Mouse (Mus musculus): ENCODE results near the gene Tanc1. TPM values are rescaled to one million over a fixed set of nuclear protein-coding genes. Genes with fewer than 3 reads are reported as not detected.

Gene Tanc1
- total RNA-seq, 2 experiments from 2014 or later, result 26.3 to 32.3 TPM

DNA sequence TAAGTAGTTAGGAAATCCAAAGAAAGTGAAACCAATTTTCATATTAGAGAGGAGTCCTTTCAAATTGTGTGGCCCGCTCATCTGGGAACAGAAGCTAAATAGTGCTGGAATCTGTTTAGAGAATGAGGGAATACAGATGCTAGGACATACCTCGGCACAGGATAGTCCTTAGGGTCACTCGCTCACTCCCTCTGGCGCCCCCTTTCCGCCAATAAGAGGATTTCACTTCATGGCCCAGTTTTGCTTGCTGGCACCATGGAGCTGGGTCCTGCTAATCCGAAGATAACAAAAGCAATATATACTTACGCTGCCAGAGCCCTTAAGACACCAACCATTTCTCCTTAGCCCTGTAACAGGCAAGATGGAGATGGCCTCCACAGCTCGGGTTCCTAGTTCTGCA, 15.3 kb upstream of the Tanc1 start:
- intact Hi-C loops (cut with DNase I), result no loop called here
- peak; percentile 7; the same call in 1 of the 2 replicates for TF ChIP-seq CTCF (IDR thresholded peaks at IDR 0.05)
- Histone ChIP-seq H3K4me3 (no peak overlapping the region), H3K27ac (no peak overlapping the region)
- no peak for DNase-seq (ENCODE audit: extremely low spot score in 1 of 2, low spot score in 2 of 2)

DNA sequence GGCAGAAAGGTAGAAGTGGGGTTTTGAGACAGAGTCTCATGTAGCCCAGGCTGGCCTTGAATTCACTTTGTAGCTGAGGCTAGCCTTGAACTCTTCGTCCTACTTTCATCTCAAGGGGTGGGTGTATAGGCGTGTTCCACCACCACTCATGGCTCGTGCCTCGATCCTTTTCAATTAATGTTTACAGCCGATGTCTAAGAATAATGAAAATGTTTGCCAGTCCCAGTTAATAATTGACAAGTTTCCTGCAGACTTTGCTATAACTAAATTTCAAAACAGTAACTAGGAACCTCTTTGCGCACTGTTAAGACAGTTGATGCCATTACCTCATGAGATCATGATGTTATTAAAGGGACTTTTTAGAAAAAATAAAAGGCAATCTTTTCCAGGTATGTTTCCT, 13.6 kb upstream of the Tanc1 start:
- no peak overlapping the region for H3K27ac ChIP-seq
- intact Hi-C loops (cut with DNase I), result no loop called here
- no peak for TF ChIP-seq CTCF (IDR thresholded peaks at IDR 0.05)
- no peak for DNase-seq (ENCODE audit: extremely low spot score in 1 of 2, low spot score in 2 of 2)
- H3K4me3 ChIP-seq, result no peak overlapping the region

- no peak overlapping the region for H3K27ac ChIP-seq
Measured at GRCm38 (mm10) chr2:59598894-59599293, 12.9 kb upstream of the Tanc1 start.

DNA sequence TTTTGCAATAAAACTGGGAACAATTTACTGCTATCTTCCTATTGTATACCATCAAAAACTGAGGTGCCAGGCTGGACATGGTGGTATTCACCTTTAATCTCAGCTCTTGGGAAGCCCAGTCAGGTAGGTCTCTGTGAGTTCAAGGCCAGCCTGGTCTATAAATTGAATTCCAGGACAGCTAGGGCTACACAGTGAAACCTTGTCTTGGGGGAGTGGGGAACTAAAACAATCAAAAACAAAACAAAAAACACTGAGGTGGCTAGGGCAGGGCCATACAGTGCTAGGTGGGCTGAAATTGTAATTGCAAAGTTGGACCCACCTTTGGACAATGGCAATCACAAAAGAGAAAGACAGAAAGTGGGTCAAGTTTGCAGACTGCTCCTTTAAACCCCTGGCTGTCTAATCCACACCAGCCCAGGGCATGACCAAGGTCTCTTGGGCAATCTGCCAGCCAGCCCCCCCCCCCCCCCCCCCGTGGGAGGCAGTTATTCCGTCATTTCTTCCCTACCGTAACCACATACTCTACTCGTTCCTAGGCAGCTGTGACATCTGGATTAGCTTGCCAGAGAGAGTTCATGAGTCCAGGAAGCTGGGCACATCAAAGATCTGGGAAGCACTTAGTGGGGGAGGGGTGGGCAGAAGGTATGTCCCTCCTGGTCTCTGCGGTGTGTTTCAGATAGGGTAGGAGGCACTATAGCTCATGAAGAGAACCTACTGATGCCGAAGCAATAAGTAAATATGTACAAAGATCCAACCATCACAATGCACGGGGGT, 12.3 kb upstream of the Tanc1 start:
- Histone ChIP-seq H3K27ac (no peak overlapping the region), H3K4me3 (no peak overlapping the region)
- intact Hi-C loops (cut with DNase I), result no loop called here
- no peak for DNase-seq (ENCODE audit: extremely low spot score in 1 of 2, low spot score in 2 of 2)
- no peak for TF ChIP-seq CTCF (IDR thresholded peaks at IDR 0.05)

More at GRCm38 (mm10) chr2:59598894-59599293, 12.9 kb upstream of the Tanc1 start:
- H3K4me3 ChIP-seq, result no peak overlapping the region
- no peak for TF ChIP-seq CTCF (IDR thresholded peaks at IDR 0.05)
- intact Hi-C loops (cut with DNase I), result no loop called here
- DNase-seq (ENCODE audit: extremely low spot score in 1 of 2, low spot score in 2 of 2), result no peak

- TF ChIP-seq CTCF (IDR thresholded peaks at IDR 0.05), result no peak
- no peak for DNase-seq (ENCODE audit: extremely low spot score in 1 of 2, low spot score in 2 of 2)
- intact Hi-C loops (cut with DNase I), result no loop called here
- Histone ChIP-seq H3K27ac (no peak overlapping the region), H3K4me3 (no peak overlapping the region)
Measured at GRCm38 (mm10) chr2:59600123-59600840, 11.6 kb upstream of the Tanc1 start.

DNA sequence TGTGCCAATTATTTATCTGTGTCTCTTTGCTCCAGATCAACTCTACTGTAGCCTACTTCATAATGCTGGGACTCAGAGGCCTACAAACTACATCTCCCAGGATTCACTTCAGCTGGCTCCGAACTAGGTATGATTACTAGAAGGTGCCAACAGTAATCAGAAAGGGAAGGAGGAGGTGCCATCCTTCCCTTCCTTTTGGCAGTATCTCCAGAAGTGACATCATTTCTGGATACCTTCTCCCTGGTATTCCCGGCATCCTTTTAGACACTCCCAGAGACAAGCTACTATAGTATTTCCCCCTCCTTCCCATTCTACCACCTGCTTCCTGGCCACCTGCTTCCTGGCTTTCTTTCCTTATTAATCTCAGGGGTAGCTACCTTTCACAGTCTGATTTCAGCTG, 10.9 kb upstream of the Tanc1 start:
- Histone ChIP-seq H3K4me3 (no peak overlapping the region), H3K27ac (no peak overlapping the region)
- intact Hi-C loops (cut with DNase I), result no loop called here
- no peak for TF ChIP-seq CTCF (IDR thresholded peaks at IDR 0.05)
- no peak for DNase-seq (ENCODE audit: extremely low spot score in 1 of 2, low spot score in 2 of 2)

GRCm38 (mm10) chr2:59601452-59601851, 10.4 kb upstream of the Tanc1 start:
- DNase-seq (ENCODE audit: extremely low spot score in 1 of 2, low spot score in 2 of 2), result no peak
- no peak overlapping the region for H3K4me3 ChIP-seq

DNA sequence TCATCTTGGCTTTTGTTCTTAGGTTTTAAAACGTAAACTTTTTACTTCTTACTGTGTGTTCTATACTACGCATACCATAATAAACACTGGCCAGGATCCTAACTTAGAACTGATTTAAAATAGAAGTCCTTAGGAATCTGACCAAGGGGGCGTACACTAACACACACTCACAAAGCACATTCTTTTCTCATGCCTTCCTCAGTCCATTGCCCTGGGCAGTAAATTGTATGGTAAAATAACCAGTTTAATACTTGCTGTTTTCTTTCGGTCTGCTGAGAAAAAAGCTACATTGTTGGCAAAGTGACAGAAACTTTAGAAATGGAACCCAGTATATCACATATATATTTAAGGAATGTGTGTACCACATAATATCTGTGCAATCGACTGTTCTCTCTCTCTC, 2.9 kb upstream of the Tanc1 start:
- Histone ChIP-seq H3K4me3 (no peak overlapping the region), H3K27ac (no peak overlapping the region)
- intact Hi-C loops (cut with DNase I), result no loop called here
- no peak for TF ChIP-seq CTCF (IDR thresholded peaks at IDR 0.05)
- DNase-seq (ENCODE audit: extremely low spot score in 1 of 2, low spot score in 2 of 2), result no peak

More at GRCm38 (mm10) chr2:59601452-59601851, 10.4 kb upstream of the Tanc1 start:
- intact Hi-C loops (cut with DNase I), result no loop called here
- H3K27ac ChIP-seq, result no peak overlapping the region
- TF ChIP-seq CTCF (IDR thresholded peaks at IDR 0.05), result no peak

GRCm38 (mm10) chr2:59611216-59611810, 529 bp upstream of the Tanc1 start:
- DNase-seq (ENCODE audit: extremely low spot score in 1 of 2, low spot score in 2 of 2), result no peak
- no peak for TF ChIP-seq CTCF (IDR thresholded peaks at IDR 0.05)
- Histone ChIP-seq H3K4me3 (peak overlapping the region; percentile 74), H3K27ac (peak overlapping the region; percentile 71)
- intact Hi-C loops (cut with DNase I), result loop anchor here (5.0 kb wide), 1 partner anchor 69 kb away; no protein-coding TSS in a partner anchor

DNA sequence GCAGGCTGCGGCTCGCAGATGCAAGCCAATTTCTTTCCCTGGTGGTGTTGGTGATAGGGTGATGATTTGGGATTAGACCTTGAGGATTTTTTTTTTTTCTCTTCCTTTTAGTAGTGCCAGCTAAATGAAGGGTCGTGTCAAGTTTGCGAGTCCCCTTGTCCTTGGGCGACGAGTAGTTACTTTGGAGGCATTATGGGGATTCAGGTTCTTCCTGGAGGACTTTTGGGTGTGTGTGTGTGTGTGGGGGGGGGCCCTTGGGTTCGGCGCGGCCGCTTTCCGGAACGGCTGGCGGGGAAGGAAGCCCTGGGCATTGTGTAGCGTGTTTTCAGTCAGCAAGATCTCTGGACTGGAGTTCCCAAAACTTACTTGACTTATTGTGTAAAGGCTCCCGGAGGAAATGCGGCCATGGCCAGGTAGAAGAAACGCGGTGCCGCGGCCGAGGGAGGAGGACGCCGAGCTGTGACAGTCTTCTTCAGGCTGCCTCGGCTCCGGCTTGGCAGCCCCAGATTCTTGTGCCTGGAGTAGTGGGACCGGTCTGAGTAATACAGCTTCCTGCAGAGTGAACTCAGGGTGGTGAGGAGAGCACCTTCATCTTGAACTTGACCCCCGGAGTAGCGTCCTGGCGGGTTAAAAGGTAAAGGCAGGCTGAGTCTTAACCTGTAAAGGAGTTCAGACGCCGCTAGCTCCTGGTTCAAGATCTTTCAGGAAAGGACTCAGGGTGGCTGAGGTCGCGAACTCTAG, 1.1 kb downstream of the Tanc1 start:
- H3K4me3 ChIP-seq, result peak overlapping the region; percentile 74
- H3K27ac ChIP-seq, result peak overlapping the region; percentile 89; the same call in 1 of the 2 replicates
- intact Hi-C loops (cut with DNase I), result loop anchor here (2.0 to 5.0 kb wide), 2 partner anchors 71 to 132 kb away; no protein-coding TSS in a partner anchor
- TF ChIP-seq CTCF (IDR thresholded peaks at IDR 0.05), result no peak; the same call in 1 of the 2 replicates
- peak; percentile 18 to 24 for DNase-seq (ENCODE audit: extremely low spot score in 1 of 2, low spot score in 2 of 2)

DNA sequence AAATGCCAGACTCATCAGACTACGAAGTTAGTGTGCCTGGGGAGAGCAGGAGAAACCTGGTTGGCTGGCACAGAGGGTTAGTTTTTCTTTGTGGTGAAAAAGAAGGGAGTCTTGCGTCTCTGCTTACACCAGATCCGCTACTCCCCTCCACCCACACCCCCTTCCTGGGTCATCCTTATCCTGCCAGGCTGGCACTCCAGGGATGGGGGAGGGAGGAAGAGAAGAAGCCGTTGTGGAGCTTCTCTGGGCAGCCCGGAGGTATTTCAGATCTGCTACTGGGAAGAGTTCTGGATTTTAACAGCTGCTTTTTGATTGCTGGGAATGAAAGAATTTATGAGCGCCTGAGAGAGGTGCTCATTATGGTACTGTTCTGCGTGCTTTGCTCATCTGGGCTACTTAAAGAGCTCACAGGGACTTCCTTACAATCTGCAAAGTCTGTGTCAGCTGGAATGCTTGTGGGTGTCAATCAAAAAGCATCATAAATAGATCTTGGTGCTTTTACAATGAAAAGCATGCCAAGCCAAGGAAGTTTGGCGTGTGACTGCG, 1.7 kb downstream of the Tanc1 start:
- peak in 1 of 2 experiments; percentile 15 for DNase-seq (ENCODE audit: extremely low spot score in 1 of 2, low spot score in 2 of 2)
- intact Hi-C loops (cut with DNase I), result loop anchor here (2.0 to 5.0 kb wide), 2 partner anchors 71 to 131 kb away; no protein-coding TSS in a partner anchor
- Histone ChIP-seq H3K4me3 (peak overlapping the region; percentile 74), H3K27ac (peak overlapping the region; percentile 63; the same call in 1 of the 2 replicates)
- no peak for TF ChIP-seq CTCF (IDR thresholded peaks at IDR 0.05)
